Mouse (Mus musculus) hindbrain, postnatal 0 days (tissue): ENCODE measurements at regions not wholly inside any gene's neighbourhood (a gene's known extent, or its start where the extent isn't known, plus 50 kb on each side); places are given as distances from the start of the nearest gene placed in this dataset.

Source experiments
- ATAC-seq: fragments of 200-750 bp; cut with Nextera tagmentation; 2 replicates; pipeline ENCODE4 v1.8.0; 2017; ENCODE audit warnings: mild to moderate bottlenecking, moderate TSS enrichment, moderate library complexity
- DNase-seq: peaks from one replicate; pipeline ENCODE4 v3.0.0-alpha.2; 2015; ENCODE audit warnings: low spot score
- H3K27ac ChIP-seq: fragments of 300-500 bp; sonication (generic); 2 replicates; pipeline ENCODE4 v1.5.1; 2014; ENCODE audit warnings: mild to moderate bottlenecking
- H3K27me3 ChIP-seq: fragments of 300-500 bp; sonication (generic); 2 replicates; pipeline ENCODE4 v1.6.1; 2014; ENCODE audit warnings: low read length, mixed read lengths; ENCODE audit not compliant: insufficient read depth
- H3K36me3 ChIP-seq: fragments of 300-500 bp; sonication (generic); 2 replicates; pipeline ENCODE4 v1.6.1; 2014; ENCODE audit warnings: low read length, mixed read lengths; ENCODE audit not compliant: insufficient read depth
- H3K4me1 ChIP-seq: fragments of 300-500 bp; sonication (generic); 2 replicates; pipeline ENCODE4 v1.6.1; 2014; ENCODE audit warnings: antibody characterized with exemption, low read length, mixed read lengths; ENCODE audit not compliant: insufficient read depth
- H3K4me2 ChIP-seq: fragments of 300-500 bp; sonication (generic); 2 replicates; pipeline ENCODE4 v1.6.1; 2014; ENCODE audit warnings: low read depth, mild to moderate bottlenecking, low read length, moderate library complexity, mixed read lengths
- H3K4me3 ChIP-seq: fragments of 300-500 bp; sonication (generic); 2 replicates; pipeline ENCODE4 v1.5.1; 2014; ENCODE audit warnings: low read length
- H3K9ac ChIP-seq: fragments of 300-500 bp; sonication (generic); replicated peaks from 2 replicates; pipeline ENCODE4 v1.6.1; 2014; ENCODE audit warnings: mild to moderate bottlenecking, low read length, moderate library complexity, mixed read lengths
- H3K9me3 ChIP-seq: fragments of 300-500 bp; sonication (generic); 2 replicates; pipeline ENCODE4 v1.6.1; 2016; ENCODE audit warnings: low read length, mixed read lengths
- CTCF ChIP-seq: IDR thresholded peaks from 2 replicates; pipeline ENCODE4 v1.5.1; 2016; ENCODE audit warnings: antibody characterized with exemption, control low read depth, low read depth
- WGBS: fragments of 180-500 bp; shearing (Covaris S2); extraction: QIAGEN DNeasy Blood & Tissue Kit; methylation state at CpG from one replicate; pipeline ENCODE4 v1.1.7; 2014; 5-methylcytosine and 5-hydroxymethylcytosine counted together

- WGBS: 80% methylated on average over 5 of the region's 5 CpGs
- Histone ChIP-seq H3K27me3 (no peaks in the 10 kb centered on the region), H3K9me3 (no peaks in the 10 kb centered on the region), H3K36me3 (no peaks in the 10 kb centered on the region), H3K9ac (no peak overlapping the region), H3K4me1 (no peaks in the 10 kb centered on the region), H3K27ac (no peak overlapping the region), H3K4me3 (no peak overlapping the region), H3K4me2 (no peak overlapping the region)
- TF ChIP-seq CTCF: no peak
- no peak for ATAC-seq
- no peak for DNase-seq
Observed at GRCm38 (mm10) chr17:54821059-54821458, 522.2 kb upstream of the Slc5a7 start.

- no peak for TF ChIP-seq CTCF
- Histone ChIP-seq H3K36me3 (no peaks in the 10 kb centered on the region), H3K27ac (no peak overlapping the region), H3K4me2 (no peak overlapping the region), H3K4me1 (no peaks in the 10 kb centered on the region), H3K27me3 (no peaks in the 10 kb centered on the region), H3K4me3 (no peak overlapping the region), H3K9ac (no peak overlapping the region), H3K9me3 (no peaks in the 10 kb centered on the region)
- no peak for DNase-seq
- WGBS: 83% methylated on average over 1 of the region's 1 CpGs
- no peak for ATAC-seq
Observed at GRCm38 (mm10) chr17:54853631-54854030, 554.8 kb upstream of the Slc5a7 start.

GRCm38 (mm10) chr17:54896198-54896597, 549.0 kb upstream of the St6gal2 start:
- Histone ChIP-seq H3K9me3 (no peaks in the 10 kb centered on the region), H3K9ac (no peak overlapping the region), H3K27me3 (no peaks in the 10 kb centered on the region), H3K4me1 (no peaks in the 10 kb centered on the region), H3K36me3 (no peaks in the 10 kb centered on the region), H3K4me2 (0 out of 2 replicates have a peak overlapping the region, but pooled peaks have one; percentile 6), H3K4me3 (no peak overlapping the region), H3K27ac (0 out of 2 replicates have a peak overlapping the region, but pooled peaks have one; percentile 55)
- peak; percentile 75 for DNase-seq
- no peak for TF ChIP-seq CTCF
- peak; percentile 56; the same call in 1 of the 2 replicates for ATAC-seq
- 29% methylated on average over 4 of the region's 4 CpGs for WGBS

- 74% methylated on average over 3 of the region's 3 CpGs for WGBS
- no peak for TF ChIP-seq CTCF
- ATAC-seq: no peak
Observed at GRCm38 (mm10) chr17:54929181-54929715, 515.9 kb upstream of the St6gal2 start.

GRCm38 (mm10) chr17:54943380-54944047, 501.7 kb upstream of the St6gal2 start:
- H3K36me3 ChIP-seq: no peaks in the 10 kb centered on the region
- no peak for TF ChIP-seq CTCF
- DNase-seq (peak; percentile 9), ATAC-seq (no peak)
- no peak overlapping the region for H3K9ac ChIP-seq
- H3K4me3 ChIP-seq: no peak overlapping the region
- no peaks in the 10 kb centered on the region for H3K9me3 ChIP-seq
- no peak overlapping the region for H3K4me2 ChIP-seq
- no peaks in the 10 kb centered on the region for H3K4me1 ChIP-seq
- 24% methylated on average over 3 of the region's 3 CpGs for WGBS
- no peak overlapping the region for H3K27ac ChIP-seq
- no peaks in the 10 kb centered on the region for H3K27me3 ChIP-seq

More at GRCm38 (mm10) chr17:54929181-54929715, 515.9 kb upstream of the St6gal2 start:
- no peak overlapping the region for H3K4me3 ChIP-seq
- no peaks in the 10 kb centered on the region for H3K4me1 ChIP-seq
- H3K27me3 ChIP-seq: no peaks in the 10 kb centered on the region
- peak; percentile 25 for DNase-seq
- H3K9me3 ChIP-seq: no peaks in the 10 kb centered on the region
- H3K36me3 ChIP-seq: no peaks in the 10 kb centered on the region
- no peak overlapping the region for H3K9ac ChIP-seq
- H3K4me2 ChIP-seq: no peak overlapping the region
- H3K27ac ChIP-seq: no peak overlapping the region

- TF ChIP-seq CTCF: no peak
- 75% methylated on average over 6 of the region's 6 CpGs for WGBS
- Histone ChIP-seq H3K27ac (no peak overlapping the region), H3K4me3 (no peak overlapping the region), H3K9ac (no peak overlapping the region), H3K36me3 (no peaks in the 10 kb centered on the region), H3K4me2 (no peak overlapping the region), H3K4me1 (no peaks in the 10 kb centered on the region), H3K9me3 (no peaks in the 10 kb centered on the region), H3K27me3 (no peaks in the 10 kb centered on the region)
- ATAC-seq: no peak
- DNase-seq: no peak
Observed at GRCm38 (mm10) chr17:54944288-54944931, 500.8 kb upstream of the St6gal2 start.
